Mouse (Mus musculus): Measurements from ENCODE around the gene Zfhx3.
A peak's percentile ranks its signal among the peaks of the same experiment; 100 is the strongest.

Gene Zfhx3

DNA sequence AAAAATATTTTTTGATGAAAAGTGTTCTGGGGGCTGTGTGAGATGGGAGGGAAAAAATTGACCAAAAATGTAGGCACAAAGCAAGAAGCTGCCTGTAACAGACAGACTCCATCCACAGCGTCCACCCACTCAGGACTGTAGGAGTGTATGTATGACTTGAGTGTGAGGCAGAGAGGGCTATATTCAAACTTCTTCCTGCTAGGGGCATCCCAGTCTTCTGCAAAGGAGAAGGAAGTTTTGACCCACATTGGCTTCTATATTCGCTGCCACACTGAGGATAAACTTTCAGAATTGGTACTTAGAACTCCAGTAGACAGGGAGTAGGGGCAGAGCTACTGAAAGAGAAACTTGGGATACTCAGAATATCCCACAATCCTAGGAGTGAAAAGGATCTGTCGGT lies 756.6 kb downstream of the Zfhx3 start:
- no peak for DNase-seq (ENCODE audit: low spot score in 2 of 2)

DNA sequence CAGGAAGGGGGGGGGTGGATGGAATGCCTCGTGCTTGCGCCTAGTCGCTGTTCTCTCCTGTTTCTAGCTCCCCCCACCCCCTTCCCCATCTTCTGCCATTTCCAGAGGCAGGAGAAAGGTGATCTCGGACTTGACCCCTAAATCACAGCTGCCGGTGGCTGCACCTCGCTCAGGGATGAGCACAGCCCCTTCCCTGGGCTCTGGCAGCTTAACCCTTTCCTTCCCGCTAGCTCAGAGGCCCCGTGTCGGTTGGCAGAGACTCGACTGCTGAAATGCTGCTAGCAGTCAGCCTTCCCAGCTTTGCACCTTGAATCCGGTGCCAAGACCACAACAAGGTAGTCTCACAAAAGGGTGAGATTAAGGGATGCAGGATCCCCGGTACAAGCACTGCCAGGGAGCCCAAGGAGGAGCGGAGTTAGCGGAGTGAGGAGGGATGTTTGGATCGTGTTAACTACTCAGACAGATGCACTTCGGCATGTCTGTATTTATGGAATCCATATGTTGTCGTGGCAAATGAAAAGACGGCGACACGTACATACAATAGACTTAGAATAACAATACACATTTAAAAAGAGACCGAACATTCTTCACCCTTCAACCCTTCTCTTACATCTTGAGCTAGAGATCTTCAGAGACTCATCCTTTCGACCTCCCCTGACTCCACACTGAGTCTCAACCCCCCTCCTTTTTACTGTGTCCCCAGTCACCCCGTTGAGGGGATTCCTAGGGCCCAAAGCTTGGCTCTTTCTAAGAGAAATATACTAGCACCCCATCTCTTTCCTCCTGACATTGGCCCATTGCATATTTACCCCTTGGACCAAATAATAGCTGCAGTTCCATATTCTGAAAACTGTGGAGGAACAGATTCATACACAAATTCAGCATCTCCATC lies 757.3 kb downstream of the Zfhx3 start:
- DNase-seq (ENCODE audit: low spot score in 2 of 2): no peak

DNA sequence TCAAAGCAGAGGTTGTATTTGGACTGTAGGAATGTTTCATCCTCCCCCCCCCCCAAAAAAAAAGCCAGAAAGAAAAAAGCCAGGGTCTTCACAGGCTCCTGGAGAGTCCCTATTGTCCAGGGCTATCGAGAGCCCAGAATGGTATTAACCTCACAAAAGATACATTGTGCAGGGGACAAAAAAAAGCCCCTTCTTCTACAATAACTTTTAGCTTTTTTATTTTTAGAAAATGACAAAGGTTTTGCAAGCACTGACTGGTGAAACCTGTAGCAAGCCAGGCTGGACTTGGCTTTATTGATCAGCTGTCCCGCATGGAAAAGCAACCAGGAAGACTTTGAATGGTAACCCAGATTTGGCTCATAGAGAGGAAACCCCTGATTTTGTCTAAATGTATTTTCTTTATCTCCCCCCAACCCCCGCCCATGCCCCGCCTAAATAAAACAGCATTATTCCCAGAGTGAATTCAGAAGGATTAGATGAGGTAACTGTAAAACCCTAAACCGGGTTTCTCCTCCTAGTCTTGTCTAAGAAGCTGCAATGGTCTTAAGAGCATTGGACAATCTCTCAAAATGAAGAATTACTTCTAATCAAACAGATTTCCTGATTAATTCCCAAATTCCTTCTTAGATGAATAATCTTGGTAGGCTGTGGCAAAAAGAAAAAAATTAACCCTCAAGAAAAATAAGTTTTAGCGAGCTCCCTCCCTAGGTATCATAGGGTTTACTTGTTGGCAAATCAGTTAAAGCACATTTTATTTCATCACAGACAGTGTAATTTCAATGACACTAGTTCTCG lies 759.1 kb downstream of the Zfhx3 start:
- DNase-seq (ENCODE audit: low spot score in 2 of 2): no peak

DNA sequence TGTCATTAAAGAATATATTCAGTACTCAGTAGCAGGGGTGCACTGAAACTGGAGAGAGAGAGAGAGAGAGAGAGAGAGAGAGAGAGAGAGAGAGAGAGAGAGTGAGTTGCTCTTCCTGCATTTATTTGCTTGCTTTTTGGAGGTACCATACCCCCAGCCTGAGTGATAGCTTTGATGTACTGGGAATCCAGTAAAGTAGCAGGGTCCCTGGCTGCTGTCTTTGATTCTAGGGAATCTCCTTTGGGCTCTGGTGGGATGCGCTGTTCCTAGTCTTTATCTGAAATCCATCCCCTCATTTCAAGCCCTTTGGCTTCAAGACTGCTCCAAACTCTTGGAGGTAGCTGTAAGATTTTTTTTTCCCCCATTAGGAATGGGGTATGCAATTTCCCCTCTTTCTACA lies 759.8 kb downstream of the Zfhx3 start:
- no peak for DNase-seq (ENCODE audit: low spot score in 2 of 2)

DNA sequence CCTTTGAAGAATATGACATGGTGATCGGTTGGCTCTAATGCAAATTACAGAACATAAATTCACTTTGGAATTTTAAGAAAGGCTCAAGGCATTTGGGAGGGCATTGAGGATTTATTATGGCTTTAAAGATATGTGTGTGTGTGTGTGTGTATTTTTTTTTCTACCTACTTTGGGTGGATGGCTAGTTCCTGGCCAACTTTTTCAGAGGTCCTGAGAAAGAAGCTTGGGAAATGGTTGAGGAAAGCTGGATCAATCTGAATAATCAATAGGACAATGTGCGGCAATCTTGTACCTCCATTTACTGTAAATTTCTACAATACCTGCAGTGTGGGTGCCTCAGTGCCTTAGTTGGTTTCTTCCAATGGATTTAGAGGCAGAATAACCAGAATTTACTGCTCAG lies 763.3 kb downstream of the Zfhx3 start:
- DNase-seq (ENCODE audit: low spot score in 2 of 2): no peak

DNA sequence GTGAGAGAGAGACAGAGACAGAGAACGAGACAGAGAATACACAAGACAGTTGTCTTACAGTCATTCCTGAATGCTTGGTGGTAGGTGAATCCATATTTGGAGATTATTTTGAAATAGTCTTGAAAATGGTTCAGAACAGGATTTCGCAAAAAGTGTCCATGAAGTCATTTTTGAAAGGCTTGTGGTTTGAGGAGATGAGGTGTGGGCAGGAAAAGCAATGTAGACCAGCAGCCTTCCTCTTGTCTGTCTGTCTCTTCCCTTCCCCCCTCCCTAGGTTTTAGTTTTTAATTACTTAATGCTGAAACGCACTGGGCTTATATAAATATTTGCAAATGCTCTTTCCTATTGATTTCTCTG lies 764.0 kb downstream of the Zfhx3 start:
- no peak for DNase-seq (ENCODE audit: low spot score in 2 of 2)

DNA sequence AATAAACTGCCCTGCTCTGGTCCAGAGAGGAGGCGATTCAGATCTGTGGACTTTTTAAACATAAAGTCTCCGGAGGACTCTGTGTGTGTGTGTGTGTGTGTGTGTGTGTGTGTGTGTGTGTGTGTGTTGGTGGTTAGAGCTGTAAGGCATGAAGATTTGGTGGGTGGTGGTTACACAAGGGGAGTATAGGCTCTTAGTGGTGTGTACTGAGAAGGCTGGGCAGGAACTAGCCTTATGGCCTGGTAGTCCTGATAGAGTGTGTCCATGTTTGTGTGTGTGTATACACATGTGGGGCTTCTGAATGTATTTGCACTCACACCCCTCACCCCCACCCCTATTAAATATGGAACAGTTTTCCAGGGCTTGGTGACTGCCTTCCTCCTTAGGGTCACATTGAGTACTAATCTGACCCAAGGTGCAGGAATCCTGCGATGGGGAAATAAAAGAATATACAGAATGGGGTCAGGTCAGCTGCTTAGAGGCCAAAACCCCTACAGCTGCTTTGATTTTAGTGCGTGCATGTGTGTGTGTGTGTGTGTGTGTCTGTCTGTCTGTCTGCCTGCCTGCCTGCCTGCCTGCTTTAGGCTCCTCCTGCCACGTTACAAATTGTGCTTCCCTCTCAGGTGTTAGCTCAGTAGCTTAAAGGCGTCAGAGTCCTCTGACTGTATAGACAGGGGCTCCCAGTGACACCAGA lies 764.6 kb downstream of the Zfhx3 start:
- DNase-seq (ENCODE audit: low spot score in 2 of 2): no peak

DNA sequence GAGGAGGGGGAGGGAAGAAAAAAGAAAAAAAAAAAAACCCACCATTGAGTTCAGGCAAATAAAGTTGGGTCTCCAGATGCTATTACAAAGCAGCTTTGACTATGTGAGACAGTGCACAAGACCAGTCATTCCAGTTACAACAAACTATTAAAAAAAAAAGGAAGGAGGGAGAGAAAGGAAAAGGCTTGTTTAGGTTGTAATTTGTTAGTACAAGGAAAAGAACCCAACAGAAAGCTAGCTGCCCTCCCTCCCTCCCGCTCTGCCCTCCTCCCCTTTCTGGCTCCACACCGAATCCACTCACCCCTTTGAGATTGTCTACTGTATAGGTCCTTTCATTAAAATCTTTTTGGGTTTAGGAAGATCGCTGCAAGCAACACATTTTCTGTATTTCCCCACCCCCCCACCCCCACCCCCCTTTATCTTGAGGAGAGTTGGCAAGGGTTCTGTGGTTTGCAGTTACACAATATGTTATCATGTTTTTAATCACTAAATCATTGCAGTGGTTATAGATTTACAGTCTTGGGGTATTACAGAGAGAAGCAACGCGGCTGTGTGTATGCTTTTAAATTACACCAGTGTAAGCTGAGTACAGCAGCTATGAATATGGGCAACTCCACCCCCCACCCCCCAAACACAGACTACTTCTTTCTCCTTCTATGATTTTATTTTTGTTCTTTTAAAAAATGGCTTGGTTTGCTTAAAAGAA lies 765.3 kb downstream of the Zfhx3 start:
- DNase-seq (ENCODE audit: low spot score in 2 of 2): no peak

DNA sequence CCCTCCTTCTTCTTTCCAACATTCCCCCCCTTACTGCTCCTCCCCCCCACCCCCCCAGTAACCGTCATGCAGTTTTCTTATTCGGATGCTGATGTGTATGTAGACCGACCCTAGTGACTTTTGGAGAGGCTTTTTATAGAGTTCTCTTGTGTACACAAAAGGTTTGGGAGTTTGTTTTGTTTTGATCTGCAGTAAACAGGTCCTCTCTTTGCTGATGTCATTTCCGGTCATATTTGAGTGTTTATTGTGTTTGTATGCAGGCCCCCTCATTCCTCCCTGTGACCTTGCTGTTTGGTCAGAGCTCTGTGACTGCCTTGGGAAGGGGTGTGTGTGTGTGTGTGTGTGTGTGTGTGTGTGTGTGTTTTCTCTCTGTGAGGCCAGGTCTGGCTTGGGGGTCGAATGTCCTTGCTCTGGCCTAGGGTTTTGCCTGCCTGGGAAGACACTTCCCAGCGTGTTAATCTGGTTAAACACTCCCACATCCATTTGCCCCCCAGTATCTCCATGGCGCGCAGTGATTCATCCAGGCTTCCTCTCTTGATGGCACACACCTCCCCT lies 766.5 kb downstream of the Zfhx3 start:
- no peak for DNase-seq (ENCODE audit: low spot score in 2 of 2)

DNA sequence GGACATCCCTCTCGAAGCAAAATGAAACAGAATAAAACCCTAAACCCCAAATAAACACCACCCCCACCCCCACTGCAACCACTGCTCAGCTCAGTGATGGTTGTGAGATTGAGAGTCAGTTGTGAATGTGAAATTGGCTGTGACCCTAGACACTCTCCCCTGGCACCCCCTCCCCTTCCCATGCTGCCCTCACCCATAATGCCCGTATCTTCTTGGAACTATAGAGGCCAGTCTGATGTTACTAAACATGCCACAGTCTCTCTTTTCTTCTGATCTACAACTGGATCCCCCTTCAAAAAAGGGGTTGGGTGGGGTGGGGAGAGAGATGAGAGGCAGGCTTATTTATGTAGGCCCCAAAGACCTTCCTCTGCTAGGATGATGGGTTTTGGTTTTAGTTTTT lies 767.0 kb downstream of the Zfhx3 start:
- DNase-seq (ENCODE audit: low spot score in 2 of 2): no peak

DNA sequence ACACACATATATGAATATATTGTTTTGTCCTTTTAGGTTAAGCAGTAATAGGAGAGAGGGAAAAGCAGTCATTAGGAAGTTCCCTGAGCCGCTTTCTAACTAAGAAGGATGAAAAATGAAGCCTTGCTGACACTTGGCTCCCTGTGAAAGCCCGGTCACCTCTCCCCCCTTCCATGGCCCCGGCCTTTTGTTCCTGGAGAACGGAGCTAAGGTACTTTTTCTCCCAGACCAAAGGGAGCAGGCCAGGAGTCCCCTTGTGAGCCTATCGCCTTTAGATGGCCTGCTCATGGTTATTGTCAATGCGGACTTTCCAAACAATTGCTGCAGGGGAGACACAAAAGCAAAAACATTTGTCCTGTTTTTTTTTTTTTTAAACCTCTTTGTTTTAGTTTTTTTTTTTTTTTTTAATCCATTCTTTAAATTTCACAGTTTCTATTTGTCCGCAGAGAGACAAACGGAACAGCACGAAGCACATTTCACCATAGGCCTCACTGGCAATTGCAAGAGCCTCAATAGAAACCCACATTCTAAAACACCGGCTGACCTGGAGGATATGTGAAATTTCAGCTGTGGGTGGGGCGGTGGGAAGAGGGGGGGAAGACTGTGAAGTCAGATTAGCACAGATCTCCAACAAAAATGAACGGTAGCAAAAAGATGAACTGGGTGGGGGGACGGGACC lies 767.6 kb downstream of the Zfhx3 start:
- no peak for DNase-seq (ENCODE audit: low spot score in 2 of 2)

DNA sequence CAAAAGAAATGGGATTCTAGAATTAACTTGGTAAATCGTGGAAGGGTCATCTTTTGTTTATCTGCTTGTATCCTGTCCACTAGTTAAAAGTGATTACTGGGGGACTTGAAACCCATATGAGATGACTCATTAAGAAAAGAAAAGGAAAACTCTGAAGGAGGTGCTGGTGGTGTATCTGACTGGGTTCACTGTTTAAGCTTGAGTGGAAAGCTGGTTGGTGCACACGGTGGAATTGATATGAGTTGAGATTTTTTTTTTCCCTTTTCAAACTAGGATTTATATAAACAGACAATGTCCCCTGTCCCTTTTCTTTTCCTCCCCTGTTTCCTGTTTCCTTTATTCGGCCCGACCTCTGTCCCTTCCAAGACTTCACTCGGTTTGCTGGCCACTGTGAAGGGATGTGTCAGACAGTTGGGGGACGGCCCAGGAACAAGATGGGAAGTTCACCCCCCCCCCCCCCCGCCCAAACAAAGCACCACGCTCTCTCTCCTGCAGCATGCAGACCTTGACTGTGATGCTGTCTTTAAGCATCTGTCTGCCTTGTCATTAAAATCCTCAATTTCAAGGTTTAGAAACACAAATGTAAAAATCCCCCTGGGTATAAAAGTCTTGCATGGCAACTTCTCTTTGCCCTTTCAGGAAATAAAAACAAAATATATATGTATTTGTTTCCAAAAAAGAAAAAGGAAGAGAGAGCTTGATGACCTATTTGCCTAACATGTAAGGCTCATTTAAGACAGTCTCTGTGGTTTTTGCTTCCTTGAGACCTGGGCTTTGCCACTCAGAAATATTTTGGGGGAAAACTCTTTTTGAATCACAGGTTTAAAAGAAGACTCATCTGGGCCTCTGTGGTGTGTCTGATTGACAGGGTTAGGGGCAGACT lies 768.4 kb downstream of the Zfhx3 start:
- DNase-seq (ENCODE audit: low spot score in 2 of 2): no peak

DNA sequence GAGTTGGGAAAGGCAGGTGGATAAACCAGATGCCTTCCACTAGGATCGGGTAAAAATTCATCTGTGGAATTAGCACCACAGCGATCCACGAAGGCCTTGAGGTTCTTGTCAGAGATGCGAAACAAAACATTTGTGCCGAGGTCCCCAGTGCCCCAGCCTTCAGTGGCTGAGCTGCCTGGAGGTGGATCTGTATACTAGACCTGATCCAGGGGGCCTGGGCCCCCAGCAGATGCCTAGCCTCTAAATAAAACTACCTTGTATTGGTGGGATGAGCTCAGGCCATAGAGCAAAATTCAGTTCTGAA lies 769.0 kb downstream of the Zfhx3 start:
- no peak for DNase-seq (ENCODE audit: low spot score in 2 of 2)

DNA sequence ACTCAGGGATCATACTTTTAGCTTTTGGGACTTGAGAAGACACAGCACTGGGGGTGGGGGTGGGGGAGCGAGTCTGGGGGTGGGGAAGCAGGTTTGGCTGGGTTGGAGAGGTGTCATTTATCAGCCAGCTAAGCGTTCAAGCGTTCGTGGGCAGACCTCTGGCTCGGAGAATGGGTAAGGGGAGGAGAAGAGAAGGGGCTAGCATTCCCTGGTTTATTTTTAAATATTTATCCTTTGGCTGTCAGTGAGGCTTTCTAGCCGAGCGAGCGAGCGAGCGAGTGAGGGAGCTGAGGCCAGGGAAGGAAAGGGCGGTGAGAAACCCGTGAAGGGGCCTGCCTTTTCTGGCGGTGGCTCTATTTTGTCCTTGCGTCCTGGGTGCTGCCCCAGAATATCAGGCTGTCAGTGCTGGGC lies 769.6 kb downstream of the Zfhx3 start:
- no peak for DNase-seq (ENCODE audit: low spot score in 2 of 2)

DNA sequence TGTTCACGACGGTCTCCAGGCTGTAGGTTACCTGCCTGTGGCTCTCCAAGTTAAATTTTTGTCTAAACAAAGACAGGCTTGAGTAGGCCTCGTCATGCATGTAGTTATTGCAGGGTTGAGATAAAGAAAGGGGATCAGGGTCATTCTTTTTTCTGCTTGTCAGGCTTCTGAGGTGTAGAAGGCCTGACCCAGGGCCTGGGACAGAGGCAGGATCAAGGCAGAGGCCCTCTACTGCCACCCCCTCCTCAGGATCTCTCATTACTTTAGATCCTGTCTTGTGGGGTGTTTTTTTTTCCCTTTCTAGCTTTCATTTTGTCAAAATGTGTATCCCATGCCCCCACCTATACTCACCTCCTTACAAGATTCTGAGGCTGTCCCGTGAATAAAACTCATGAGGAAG lies 770.2 kb downstream of the Zfhx3 start:
- DNase-seq (ENCODE audit: low spot score in 2 of 2): no peak

DNA sequence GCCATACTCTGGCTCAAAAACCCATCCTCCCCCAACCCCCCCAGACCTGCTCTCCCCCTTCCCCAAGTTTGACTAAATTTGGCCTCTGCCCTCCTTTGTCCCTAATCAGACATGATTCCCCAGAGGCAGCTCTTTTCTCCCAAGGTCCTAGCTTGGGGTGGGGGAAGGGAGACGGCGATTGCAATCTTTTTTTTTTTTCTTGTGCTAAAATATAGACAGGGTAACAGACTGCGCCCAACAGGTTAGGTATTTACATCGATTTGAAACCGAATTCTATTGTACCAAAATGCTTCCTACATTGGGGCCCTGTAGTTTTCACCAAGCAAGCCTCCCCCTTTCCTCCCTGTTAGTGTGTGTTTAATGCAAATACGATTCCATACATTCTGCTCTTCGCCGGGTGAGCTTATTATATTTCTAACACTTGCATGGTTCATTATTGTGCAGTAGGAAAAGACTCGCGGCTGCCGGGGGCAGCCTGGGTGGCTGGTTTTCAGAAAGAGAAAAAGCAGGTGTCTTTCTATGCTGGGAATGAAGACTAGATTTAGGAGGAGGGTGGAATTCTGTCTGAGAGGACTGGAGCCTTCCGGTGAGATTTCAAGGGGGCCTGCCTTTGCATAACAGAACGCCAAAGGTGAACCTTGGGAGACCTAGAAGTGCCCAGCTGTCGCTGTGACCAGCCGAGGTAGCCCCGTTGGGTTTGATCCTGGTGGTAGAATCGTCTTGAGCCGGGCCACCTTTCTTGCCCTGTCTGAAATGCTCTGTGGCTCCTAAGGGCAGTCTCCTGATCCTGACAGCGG lies 771.1 kb downstream of the Zfhx3 start:
- no peak for DNase-seq (ENCODE audit: low spot score in 2 of 2)

DNA sequence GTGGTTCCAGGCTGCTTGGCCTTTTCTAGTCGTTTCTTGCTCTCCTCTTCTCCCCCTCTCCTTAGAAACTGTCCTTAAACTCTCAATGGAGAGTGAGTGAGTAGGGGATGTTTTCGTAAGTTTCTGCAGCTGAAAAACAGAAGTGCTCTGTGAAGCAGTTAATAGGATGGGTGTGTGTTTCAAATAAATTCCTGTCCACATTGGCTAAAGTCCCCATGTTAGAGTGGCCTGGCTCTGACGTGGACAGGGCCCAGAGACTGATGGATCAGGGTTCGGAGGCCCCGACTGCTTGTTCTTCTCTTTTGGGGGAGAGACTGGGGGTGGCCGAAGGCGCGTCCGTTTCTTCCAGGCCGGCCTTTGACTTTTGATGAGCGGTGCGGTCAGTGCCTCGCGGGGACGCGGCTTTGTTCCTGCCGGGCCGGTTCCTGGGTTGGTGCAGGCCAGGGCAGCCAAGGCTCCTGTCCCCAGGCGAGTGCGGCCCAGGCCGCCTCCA lies 771.7 kb downstream of the Zfhx3 start:
- no peak for DNase-seq (ENCODE audit: low spot score in 2 of 2)

DNA sequence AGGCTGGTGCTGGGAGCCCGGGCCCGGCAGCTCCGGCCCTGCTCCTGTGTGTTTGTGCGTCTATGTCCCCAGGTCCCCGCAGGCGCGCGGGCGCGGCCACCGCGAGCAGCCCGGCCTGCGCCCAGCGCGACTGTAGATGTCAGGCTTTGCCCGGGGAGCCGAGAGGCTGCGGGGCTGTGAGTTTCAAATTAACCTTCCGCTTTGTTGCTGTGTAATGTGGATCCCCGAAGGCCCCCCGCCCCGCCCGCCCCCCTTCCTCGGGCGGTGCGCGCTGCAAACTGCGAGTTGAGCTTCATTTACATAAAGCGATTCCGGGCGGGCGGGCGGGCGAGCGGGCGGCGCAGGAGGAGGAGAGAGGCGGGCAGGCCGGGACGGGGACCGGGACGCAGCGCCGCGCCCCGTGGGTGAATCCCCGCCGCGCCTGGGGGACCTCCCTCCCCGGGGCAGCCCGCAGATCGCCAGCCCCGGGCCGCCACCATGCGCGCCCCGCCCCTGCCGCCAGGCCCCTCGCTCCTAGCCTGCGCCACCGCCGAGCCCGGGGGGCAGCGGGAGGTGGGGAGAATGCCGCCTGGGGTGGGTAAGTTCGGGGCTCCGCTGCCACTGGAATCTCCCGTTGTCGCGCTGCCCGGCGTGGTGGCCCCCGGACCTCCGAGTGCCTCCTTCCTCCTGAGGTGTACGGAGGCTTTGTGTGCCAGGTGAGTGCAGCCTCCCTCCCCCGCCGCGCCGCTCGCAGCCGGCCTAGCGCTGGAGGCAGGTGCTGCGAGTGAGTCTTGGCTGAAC lies 772.4 kb downstream of the Zfhx3 start:
- peak in 1 of 2 experiments; percentile 24 for DNase-seq (ENCODE audit: low spot score in 2 of 2)

Data from frontal cortex, postnatal 36 days (tissue).